Mouse (Mus musculus): ENCODE measurements around the gene Gm11567. TPM values are rescaled to one million over a fixed set of nuclear protein-coding genes. Genes with fewer than 3 reads are reported as not detected.
"Not testable (repeated sequence)": the region's sequence is repeated elsewhere in the genome, so short reads cannot be mapped to it uniquely, and the experiment has no call there.

The Gm11567 gene
- not detected for total RNA-seq (2021)

DNA sequence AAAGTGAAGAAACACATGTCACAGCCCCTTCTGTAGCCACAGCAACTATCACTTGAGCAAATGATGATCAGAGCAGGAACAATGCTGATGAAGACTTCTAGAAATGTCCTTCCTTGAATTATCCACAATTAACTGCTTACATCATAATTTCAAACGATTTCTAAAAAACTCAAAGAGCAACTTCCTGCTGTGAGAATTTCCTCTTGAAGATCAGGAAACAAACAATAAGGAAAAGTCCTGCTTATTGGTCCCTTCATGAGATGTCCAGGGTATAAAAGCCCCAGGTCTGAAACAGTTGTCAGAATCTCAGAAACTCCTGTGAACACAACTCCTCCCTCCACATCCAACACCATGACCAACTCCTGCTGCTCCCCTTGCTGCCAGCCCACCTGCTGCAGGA is at the start of gene Gm11567:
TSS of gene Gm11567 (plus strand) at position 301 of the 400 bp plus-strand sequence.
- intact Hi-C loops (cut with DNase I); DNase-seq (ENCODE audit: low spot score in 2 of 2): not testable (repeated sequence)

- intact Hi-C loops (cut with DNase I), result no loop called here
- DNase-seq (ENCODE audit: low spot score in 2 of 2), result no peak
These were observed 41.0 kb upstream of the Gm11567 start, which contains the start of gene 2300003K06Rik for GRCm38 (mm10) chr11:99837966-99838365. TSS of gene 2300003K06Rik (minus strand) at chr11:99838066.

DNA sequence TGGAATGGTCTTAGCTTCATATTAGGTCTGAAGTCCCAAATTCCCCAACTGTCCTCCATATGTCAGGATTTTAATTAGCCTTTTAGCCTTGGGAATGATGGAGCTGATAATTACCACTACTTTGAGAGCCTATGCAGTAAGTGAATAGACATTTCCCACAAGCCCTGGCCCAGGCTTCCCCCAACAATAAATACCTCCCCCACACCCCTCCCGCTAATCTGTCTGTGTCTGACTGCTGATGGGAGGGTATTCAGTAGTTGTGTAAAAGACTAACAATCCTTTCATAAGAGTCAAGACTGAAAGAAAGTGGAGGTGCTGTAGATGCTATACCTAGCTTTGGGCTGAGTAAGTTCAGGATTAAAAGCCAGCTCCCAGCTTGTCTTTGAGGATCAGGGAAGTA is 36.8 kb upstream of the Gm11567 start:
- intact Hi-C loops (cut with DNase I), result no loop called here

DNA sequence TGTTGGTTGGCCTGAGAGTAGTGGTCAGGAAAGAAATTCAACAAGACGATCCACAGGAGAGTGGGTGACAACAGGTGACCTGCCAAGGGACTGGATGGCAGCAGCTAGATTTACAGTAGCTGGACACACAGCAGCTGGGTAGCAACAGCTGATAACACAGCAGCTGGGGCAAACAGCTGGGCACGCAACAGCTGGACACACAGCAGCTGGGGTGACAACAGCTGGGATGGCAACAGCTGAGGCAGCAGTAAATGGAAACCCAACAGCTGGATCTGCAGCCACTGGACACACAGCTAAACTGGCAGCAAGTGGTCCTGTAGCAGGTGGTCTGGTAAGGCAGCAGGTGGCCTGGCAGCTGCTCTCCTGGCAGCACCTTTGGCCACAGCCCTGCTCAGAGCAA is 32.2 kb upstream of the Gm11567 start:
- intact Hi-C loops (cut with DNase I), result no loop called here
- DNase-seq (ENCODE audit: low spot score in 2 of 2), result no peak

More for the DNA sequence above, 36.8 kb upstream of the Gm11567 start:
- DNase-seq (ENCODE audit: low spot score in 2 of 2), result no peak

DNA sequence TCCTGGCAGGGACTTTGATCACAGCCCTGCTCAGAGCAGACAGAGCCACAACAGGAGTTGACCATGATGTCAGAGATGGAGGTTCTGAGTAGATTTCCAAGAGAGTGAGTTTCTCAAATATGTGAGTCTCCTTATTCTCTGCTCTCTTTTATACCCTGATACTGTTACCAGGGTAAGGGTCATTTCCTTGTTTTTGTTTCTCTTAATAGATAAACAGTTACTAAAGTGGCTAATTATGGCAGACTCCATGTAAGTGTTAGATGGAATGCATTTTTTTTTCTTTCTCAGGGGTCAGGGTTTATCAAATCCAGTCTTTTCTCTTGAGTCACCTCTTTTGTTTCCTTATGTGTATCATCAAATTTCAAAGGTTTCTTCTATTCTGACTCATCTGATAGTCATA is 27.5 kb upstream of the Gm11567 start, which contains the start of gene Krtap4-16:
TSS of gene Krtap4-16 (minus strand) at position 101 of the 400 bp plus-strand sequence.
- no peak for DNase-seq (ENCODE audit: low spot score in 2 of 2)
- intact Hi-C loops (cut with DNase I), result no loop called here

- intact Hi-C loops (cut with DNase I), result no loop called here
- DNase-seq (ENCODE audit: low spot score in 2 of 2), result no peak
These were observed 24.9 kb upstream of the Gm11567 start for GRCm38 (mm10) chr11:99854121-99854520.

- intact Hi-C loops (cut with DNase I), result no loop called here
- no peak for DNase-seq (ENCODE audit: low spot score in 2 of 2)
These were observed 21.4 kb upstream of the Gm11567 start, which contains the start of gene Gm11568 for GRCm38 (mm10) chr11:99857617-99858016. TSS of gene Gm11568 (plus strand) at chr11:99857917.

- no peak for DNase-seq (ENCODE audit: low spot score in 2 of 2)
- intact Hi-C loops (cut with DNase I), result no loop called here
These were observed 20.2 kb upstream of the Gm11567 start for GRCm38 (mm10) chr11:99858761-99859160.

- DNase-seq (ENCODE audit: low spot score in 2 of 2); intact Hi-C loops (cut with DNase I): not testable (repeated sequence)
These were observed 14.8 kb upstream of the Gm11567 start, which contains the start of gene Gm11559 for GRCm38 (mm10) chr11:99864176-99864575. TSS of gene Gm11559 (plus strand) at chr11:99864476.

DNA sequence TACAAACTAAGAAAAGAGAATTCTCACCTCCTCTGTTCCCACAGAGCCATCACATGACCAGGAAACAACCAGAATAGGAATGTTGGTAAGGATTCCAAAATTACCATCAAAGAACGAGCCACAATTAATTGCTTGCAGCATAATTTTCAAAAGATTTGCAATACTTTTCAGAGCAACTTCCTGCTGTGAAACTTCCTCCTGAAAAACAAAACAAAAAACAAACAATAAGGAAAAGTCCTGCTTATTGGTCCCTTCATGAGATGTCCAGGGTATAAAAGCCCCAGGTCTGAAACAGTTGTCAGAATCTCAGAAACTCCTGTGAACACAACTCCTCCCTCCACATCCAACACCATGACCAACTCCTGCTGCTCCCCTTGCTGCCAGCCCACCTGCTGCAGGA is 5.9 kb upstream of the Gm11567 start, which contains the start of gene Krtap9-1:
TSS of gene Krtap9-1 (plus strand) at position 301 of the 400 bp plus-strand sequence.
- DNase-seq (ENCODE audit: low spot score in 2 of 2); intact Hi-C loops (cut with DNase I): not testable (repeated sequence)

DNA sequence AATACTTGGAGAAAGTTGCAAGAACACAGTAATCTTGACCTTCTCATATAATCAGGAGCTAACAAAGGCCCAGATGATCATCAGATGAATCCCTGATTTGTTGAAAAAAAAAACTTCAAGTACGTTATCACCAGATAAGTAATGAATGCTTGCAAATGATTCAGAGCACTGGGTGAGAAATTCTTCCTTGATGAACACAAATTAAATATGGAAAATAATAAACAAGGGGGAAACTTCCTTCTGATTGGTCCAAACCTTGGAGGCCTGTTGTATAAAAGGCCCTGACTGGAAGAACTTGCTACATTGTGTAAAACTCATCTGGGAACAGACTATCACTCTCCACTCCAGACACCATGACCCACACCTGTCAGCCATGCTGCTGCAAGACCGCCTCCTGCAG is 28.6 kb downstream of the Gm11567 start, which contains the start of gene Krtap31-1:
TSS of gene Krtap31-1 (plus strand) at position 301 of the 400 bp plus-strand sequence.
- DNase-seq (ENCODE audit: low spot score in 2 of 2), result no peak
- intact Hi-C loops (cut with DNase I), result no loop called here

DNA sequence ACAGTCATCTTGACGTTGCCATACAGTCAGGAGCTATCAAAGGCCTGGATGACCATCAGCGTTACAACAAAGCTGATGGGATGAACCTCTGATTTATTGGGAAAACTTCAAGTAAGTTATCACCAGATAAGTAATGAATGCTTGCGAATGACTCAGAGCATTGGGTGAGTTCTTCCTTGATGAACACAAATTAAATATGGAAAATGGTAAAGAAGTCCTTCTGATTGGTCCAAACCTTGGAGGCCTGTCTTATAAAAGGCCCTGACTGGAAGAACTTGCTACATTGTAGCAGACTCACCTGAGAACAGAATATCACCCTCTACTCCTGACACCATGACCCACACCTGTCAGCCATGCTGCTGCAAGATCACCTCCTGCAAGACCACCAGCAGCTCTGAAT is 35.5 kb downstream of the Gm11567 start, which contains the start of gene Gm11565:
TSS of gene Gm11565 (plus strand) at position 301 of the 400 bp plus-strand sequence.
- DNase-seq (ENCODE audit: low spot score in 2 of 2), result no peak
- intact Hi-C loops (cut with DNase I), result no loop called here

Other genes starting within 250 kb of the Gm11567 start
- not detected for gene Krtap4-2, start 244.1 kb upstream of the Gm11567 start, total RNA-seq (2021)
- not detected for gene Krtap4-7, start 235.1 kb upstream of the Gm11567 start, total RNA-seq (2021)
- not detected for gene Gm11555, start 229.0 kb upstream of the Gm11567 start, total RNA-seq (2021)
- gene Gm11563, start 220.2 kb upstream of the Gm11567 start, total RNA-seq (2021), result not detected
- not detected for gene Krtap4-6, start 213.2 kb upstream of the Gm11567 start, total RNA-seq (2021)
- not detected for gene Gm14190, start 188.4 kb upstream of the Gm11567 start, total RNA-seq (2021)
- not detected for gene Gm14180, start 144.9 kb upstream of the Gm11567 start, total RNA-seq (2021)
- gene Gm11595, start 106.3 kb upstream of the Gm11567 start, total RNA-seq (2021), result not detected
- gene Krtap4-8, start 98.5 kb upstream of the Gm11567 start, total RNA-seq (2021), result not detected
- gene Krtap4-9, start 94.0 kb upstream of the Gm11567 start, total RNA-seq (2021), result not detected
- gene Gm11596, start 85.7 kb upstream of the Gm11567 start, total RNA-seq (2021), result not detected
- gene Gm11569, start 80.3 kb upstream of the Gm11567 start, total RNA-seq (2021), result not detected
- gene Gm11554, start 74.7 kb upstream of the Gm11567 start, total RNA-seq (2021), result not detected
- not detected for gene Krtap4-13, start 69.3 kb upstream of the Gm11567 start, total RNA-seq (2021)
- not detected for gene Gm11564, start 63.5 kb upstream of the Gm11567 start, total RNA-seq (2021)
- not detected for gene 2300003K06Rik, start 41.1 kb upstream of the Gm11567 start, total RNA-seq (2021)
- gene Krtap4-16, start 27.6 kb upstream of the Gm11567 start, total RNA-seq (2021), result not detected
- gene Gm11568, start 21.3 kb upstream of the Gm11567 start, total RNA-seq (2021), result not detected
- not detected for gene Gm11559, start 14.7 kb upstream of the Gm11567 start, total RNA-seq (2021)
- not detected for gene Krtap9-1, start 5.8 kb upstream of the Gm11567 start, total RNA-seq (2021)
- not detected for gene Krtap31-1, start 28.7 kb downstream of the Gm11567 start, total RNA-seq (2021)
- not detected for gene Gm11565, start 35.6 kb downstream of the Gm11567 start, total RNA-seq (2021)
- not detected for gene Krtap31-2, start 57.1 kb downstream of the Gm11567 start, total RNA-seq (2021)
- not detected for gene Krtap9-5, start 69.3 kb downstream of the Gm11567 start, total RNA-seq (2021)
- not detected for gene Krtap29-1, start 99.9 kb downstream of the Gm11567 start, total RNA-seq (2021)
- not detected for gene Krtap16-1, start 107.4 kb downstream of the Gm11567 start, total RNA-seq (2021)
- gene Krtap17-1, start 114.8 kb downstream of the Gm11567 start, total RNA-seq (2021), result not detected
- gene Krt33a, start 137.0 kb downstream of the Gm11567 start, total RNA-seq (2021), result not detected
- gene Krt33b, start 150.7 kb downstream of the Gm11567 start, total RNA-seq (2021), result not detected
- not detected for gene Krt34, start 162.4 kb downstream of the Gm11567 start, total RNA-seq (2021)
- gene Krt31, start 171.4 kb downstream of the Gm11567 start, total RNA-seq (2021), result not detected
- gene Krt32, start 209.0 kb downstream of the Gm11567 start, total RNA-seq (2021), result not detected
- not detected for gene Krt35, start 217.1 kb downstream of the Gm11567 start, total RNA-seq (2021)
- not detected for gene Krt36, start 226.4 kb downstream of the Gm11567 start, total RNA-seq (2021)
- gene Krt13, start 242.4 kb downstream of the Gm11567 start, total RNA-seq (2021), result not detected

All from left cerebral cortex, postnatal 25 days (tissue).